Mouse (Mus musculus) hindbrain, embryonic 15.5 days (tissue): ENCODE measurements around the gene Sparc. TPM values are rescaled to one million over a fixed set of nuclear protein-coding genes. Genes with fewer than 3 reads are reported as not detected.

Experiments
- ATAC-seq: fragments of 200-750 bp; cut with Nextera tagmentation; 2 replicates; pipeline ENCODE4 v1.8.0; 2017; ENCODE audit warnings: low read depth, moderate number of reproducible peaks, moderate TSS enrichment; ENCODE audit not compliant: low FRiP score
- H3K27ac ChIP-seq: fragments of 300-500 bp; sonication (generic); replicated peaks from 2 replicates; pipeline ENCODE4 v1.5.1; 2015; ENCODE audit warnings: mild to moderate bottlenecking, inconsistent platforms
- H3K27me3 ChIP-seq: fragments of 300-500 bp; sonication (generic); 2 replicates; pipeline ENCODE4 v1.6.1; 2015; ENCODE audit warnings: control low read depth, inconsistent platforms
- H3K36me3 ChIP-seq: fragments of 300-500 bp; sonication (generic); 2 replicates; pipeline ENCODE4 v1.6.1; 2015; ENCODE audit warnings: control low read depth, inconsistent platforms
- H3K4me1 ChIP-seq: fragments of 300-500 bp; sonication (generic); replicated peaks from 2 replicates; pipeline ENCODE4 v1.6.1; 2015; ENCODE audit warnings: control low read depth, inconsistent platforms
- H3K4me2 ChIP-seq: fragments of 300-500 bp; sonication (generic); 2 replicates; pipeline ENCODE4 v1.6.1; 2015; ENCODE audit warnings: moderate library complexity, mild to moderate bottlenecking, inconsistent platforms
- H3K4me3 ChIP-seq: fragments of 300-500 bp; sonication (generic); 2 replicates; pipeline ENCODE4 v1.5.1; 2015; ENCODE audit warnings: mild to moderate bottlenecking, inconsistent platforms
- H3K9ac ChIP-seq: fragments of 300-500 bp; sonication (generic); 2 replicates; pipeline ENCODE4 v1.6.1; 2015; ENCODE audit warnings: inconsistent platforms
- H3K9me3 ChIP-seq: fragments of 300-500 bp; sonication (generic); 2 replicates; pipeline ENCODE4 v1.6.1; 2016; ENCODE audit warnings: control low read depth, inconsistent platforms
- WGBS: fragments of 180-500 bp; shearing (Covaris S2); methylation state at CpG from one replicate; pipeline ENCODE4 v1.1.7; 2015; 5-methylcytosine and 5-hydroxymethylcytosine counted together
- polyA plus RNA-seq: library from polyadenylated mRNA; unstranded; fragments of >200 nt; fragmentation: Nextera tagmentation; extraction: Ambion mirVana; gene quantifications from 2 replicates; pipeline ENCODE4 v1.2.1, GENCODE M21; 2015

Sparc gene
- polyA plus RNA-seq, 1 experiment from 2014 or later = 578 TPM

DNA sequence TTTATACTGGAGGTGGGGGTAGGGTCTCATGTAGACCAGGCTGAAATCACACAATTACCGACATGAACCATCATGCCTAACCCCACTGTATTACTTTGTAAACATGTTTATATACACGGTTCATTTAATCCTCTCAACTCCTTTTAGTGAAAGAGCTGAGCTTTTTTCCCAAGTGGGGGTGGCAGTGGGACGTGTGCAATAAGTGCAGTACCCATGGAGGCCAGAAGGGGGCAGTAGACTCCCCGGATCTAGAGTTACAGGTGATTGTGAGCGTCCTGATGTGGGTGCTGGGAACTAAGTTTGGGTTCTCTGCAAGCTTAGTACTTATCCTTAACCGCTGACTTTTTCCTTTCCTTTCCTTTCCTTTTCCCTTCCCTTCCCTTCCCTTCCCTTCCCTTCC is 49.1 kb downstream of the Sparc start:
- Histone ChIP-seq H3K36me3 (no peaks in the 10 kb centered on the region), H3K9me3 (no peaks in the 10 kb centered on the region), H3K27me3 (peaks cover 3% of the 10 kb centered on the region; the same call in 1 of the 2 replicates), H3K4me1 (no peaks in the 10 kb centered on the region; the same call in 1 of the 2 replicates), H3K4me3 (no peak overlapping the region), H3K4me2 (no peak overlapping the region), H3K9ac (no peak overlapping the region), H3K27ac (no peak overlapping the region)
- 59% methylated on average over 6 of the region's 6 CpGs for WGBS
- ATAC-seq = no peak

DNA sequence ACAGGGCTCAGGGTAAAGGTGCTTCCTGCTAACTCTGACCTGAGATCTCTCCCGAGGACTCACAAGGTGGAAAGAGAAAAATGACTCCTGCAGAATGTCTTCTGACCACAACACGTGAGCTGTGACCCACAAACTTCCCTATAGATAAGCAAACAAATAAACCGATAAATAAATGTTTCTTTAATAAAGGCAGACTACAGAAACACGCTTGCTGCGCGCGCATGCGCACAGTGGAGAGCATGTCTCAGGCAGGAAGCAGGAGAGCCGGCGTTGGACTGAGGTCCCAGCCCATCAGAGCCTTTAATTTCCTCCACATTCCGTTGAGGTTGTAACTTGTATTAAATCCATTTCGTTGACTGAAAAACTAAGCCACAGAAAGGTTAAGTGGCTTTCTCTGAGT is 49.6 kb downstream of the Sparc start:
- Histone ChIP-seq H3K36me3 (no peaks in the 10 kb centered on the region), H3K27ac (no peak overlapping the region), H3K27me3 (peaks cover 3% of the 10 kb centered on the region; the same call in 1 of the 2 replicates), H3K9ac (no peak overlapping the region), H3K4me2 (no peak overlapping the region), H3K4me1 (no peaks in the 10 kb centered on the region; the same call in 1 of the 2 replicates), H3K9me3 (no peaks in the 10 kb centered on the region), H3K4me3 (no peak overlapping the region)
- no peak for ATAC-seq
- 88% methylated on average over 12 of the region's 12 CpGs for WGBS

- Histone ChIP-seq H3K4me3 (no peak overlapping the region), H3K36me3 (no peaks in the 10 kb centered on the region), H3K4me1 (no peaks in the 10 kb centered on the region; the same call in 1 of the 2 replicates), H3K27me3 (peaks cover 3% of the 10 kb centered on the region; the same call in 1 of the 2 replicates), H3K9me3 (no peaks in the 10 kb centered on the region), H3K4me2 (no peak overlapping the region), H3K9ac (no peak overlapping the region), H3K27ac (no peak overlapping the region)
- ATAC-seq = no peak
- whole genome bisulfite sequencing = 37% methylated on average over 6 of the region's 6 CpGs
Observed at GRCm38 (mm10) chr11:55372001-55372400, 51.0 kb downstream of the Sparc start.

GRCm38 (mm10) chr11:55369093-55369471 is 53.9 kb downstream of the Sparc start:
- Histone ChIP-seq H3K4me1 (no peaks in the 10 kb centered on the region; the same call in none of the 2 replicates), H3K36me3 (no peaks in the 10 kb centered on the region), H3K27me3 (peaks cover 3% of the 10 kb centered on the region; the same call in 1 of the 2 replicates), H3K4me2 (no peak overlapping the region), H3K9me3 (no peaks in the 10 kb centered on the region), H3K4me3 (no peak overlapping the region), H3K27ac (no peak overlapping the region), H3K9ac (no peak overlapping the region)
- WGBS = 79% methylated on average over 6 of the region's 6 CpGs
- ATAC-seq = no peak

DNA sequence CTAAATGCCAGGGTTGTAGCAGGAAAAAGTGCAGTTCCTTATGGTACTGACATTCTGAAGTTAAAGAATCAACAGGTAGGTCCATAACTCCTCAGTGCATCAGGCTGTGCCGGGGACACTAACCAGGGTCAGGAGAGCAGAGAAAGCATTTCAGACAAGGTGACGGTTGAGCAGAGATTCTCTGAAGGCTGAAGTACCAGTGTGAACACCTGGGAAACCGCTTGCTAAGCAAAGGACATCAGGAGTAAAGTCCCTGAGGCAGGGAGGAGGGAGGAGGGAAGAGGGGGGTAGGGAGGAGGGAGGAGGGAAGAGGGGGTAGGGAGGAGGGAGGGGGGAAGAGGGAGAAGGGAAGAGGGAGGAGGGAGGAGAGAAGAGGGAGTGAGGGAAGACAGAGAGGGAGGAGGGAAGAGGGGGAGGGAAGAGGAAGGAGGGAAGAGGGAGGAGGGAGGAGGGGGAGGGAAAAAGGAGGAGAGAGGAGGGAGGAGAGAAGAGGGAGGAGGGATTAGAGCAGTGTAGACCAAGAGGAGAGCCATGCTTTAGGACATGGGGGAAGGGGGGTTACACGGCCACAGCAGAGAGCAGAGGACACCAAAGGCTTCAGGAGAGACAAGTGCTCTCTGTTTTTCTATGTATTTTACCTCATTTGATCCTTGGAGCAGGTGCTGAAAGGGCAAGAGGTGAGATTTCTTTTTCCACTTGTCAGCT is 54.4 kb downstream of the Sparc start:
- Histone ChIP-seq H3K4me1 (no peaks in the 10 kb centered on the region; the same call in none of the 2 replicates), H3K27me3 (no peaks in the 10 kb centered on the region), H3K9me3 (no peaks in the 10 kb centered on the region), H3K4me3 (no peak overlapping the region), H3K9ac (no peak overlapping the region), H3K27ac (no peak overlapping the region), H3K4me2 (no peak overlapping the region), H3K36me3 (no peaks in the 10 kb centered on the region)
- WGBS = 74% methylated on average over 4 of the region's 4 CpGs
- ATAC-seq = no peak

DNA sequence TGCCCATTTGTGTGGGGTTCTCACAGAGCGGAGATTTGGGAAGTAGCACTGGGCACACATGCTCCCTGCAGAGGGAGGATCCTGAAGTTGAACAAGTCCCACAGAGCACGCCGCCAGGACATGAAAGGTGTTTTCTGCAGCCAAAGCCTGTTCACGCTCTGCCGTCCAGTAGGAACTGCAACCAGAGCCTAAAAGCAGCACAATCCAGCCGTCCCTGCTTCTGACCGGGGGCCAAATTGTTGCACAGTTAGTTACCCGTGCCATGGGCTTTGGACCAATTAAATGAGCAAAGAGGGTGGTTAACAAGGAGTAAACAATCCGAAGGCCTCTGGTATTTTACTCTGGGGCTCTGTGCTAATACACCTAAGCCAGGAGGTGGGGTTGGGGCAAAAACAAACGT is 55.2 kb downstream of the Sparc start:
- Histone ChIP-seq H3K9ac (no peak overlapping the region), H3K27me3 (no peaks in the 10 kb centered on the region), H3K4me3 (no peak overlapping the region), H3K9me3 (no peaks in the 10 kb centered on the region), H3K4me2 (no peak overlapping the region), H3K27ac (no peak overlapping the region), H3K36me3 (no peaks in the 10 kb centered on the region), H3K4me1 (no peaks in the 10 kb centered on the region; the same call in none of the 2 replicates)
- 74% methylated on average over 10 of the region's 10 CpGs for WGBS
- ATAC-seq = no peak

- Histone ChIP-seq H3K4me2 (no peak overlapping the region), H3K9ac (no peak overlapping the region), H3K27me3 (no peaks in the 10 kb centered on the region), H3K9me3 (no peaks in the 10 kb centered on the region), H3K36me3 (no peaks in the 10 kb centered on the region), H3K4me1 (no peaks in the 10 kb centered on the region; the same call in 1 of the 2 replicates), H3K4me3 (no peak overlapping the region), H3K27ac (no peak overlapping the region)
- WGBS = 78% methylated on average over 5 of the region's 5 CpGs
- ATAC-seq = no peak
Observed at GRCm38 (mm10) chr11:55365840-55366239, 57.1 kb downstream of the Sparc start.

DNA sequence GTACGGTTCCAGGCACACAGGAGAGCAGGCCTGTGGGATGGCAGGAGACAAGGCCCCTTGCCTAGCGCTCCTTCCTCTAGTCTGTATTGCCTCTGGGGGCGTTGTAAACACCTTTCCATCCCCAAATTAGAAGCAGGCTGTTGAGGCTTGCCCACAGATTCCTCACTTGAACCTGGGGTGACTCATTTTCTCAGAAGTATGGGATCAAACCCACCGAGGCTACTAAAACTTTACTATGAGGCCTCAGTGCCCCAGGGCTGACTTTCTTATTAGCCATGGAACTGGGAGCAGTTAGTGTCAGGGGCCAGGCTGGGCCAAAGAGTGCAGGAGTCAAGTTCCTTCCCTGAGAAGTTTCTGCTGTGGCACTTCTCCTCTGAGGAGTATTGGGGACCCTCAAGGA is 57.7 kb downstream of the Sparc start:
- 65% methylated on average over 4 of the region's 4 CpGs for WGBS
- Histone ChIP-seq H3K27me3 (no peaks in the 10 kb centered on the region), H3K9ac (no peak overlapping the region), H3K4me1 (no peaks in the 10 kb centered on the region; the same call in 1 of the 2 replicates), H3K36me3 (no peaks in the 10 kb centered on the region), H3K9me3 (no peaks in the 10 kb centered on the region), H3K4me3 (no peak overlapping the region), H3K4me2 (no peak overlapping the region), H3K27ac (no peak overlapping the region)
- ATAC-seq = no peak

GRCm38 (mm10) chr11:55364662-55365061 is 58.3 kb downstream of the Sparc start:
- no peak overlapping the region for H3K9ac ChIP-seq
- H3K4me2 ChIP-seq = no peak overlapping the region
- no peaks in the 10 kb centered on the region for H3K27me3 ChIP-seq
- WGBS = 83% methylated on average over 3 of the region's 3 CpGs
- H3K4me1 ChIP-seq = no peaks in the 10 kb centered on the region; the same call in 1 of the 2 replicates
- no peak overlapping the region for H3K27ac ChIP-seq
- no peaks in the 10 kb centered on the region for H3K36me3 ChIP-seq
- H3K9me3 ChIP-seq = no peaks in the 10 kb centered on the region
- ATAC-seq = no peak
- no peak overlapping the region for H3K4me3 ChIP-seq

- Histone ChIP-seq H3K27me3 (no peaks in the 10 kb centered on the region), H3K9ac (no peak overlapping the region), H3K4me2 (no peak overlapping the region), H3K27ac (no peak overlapping the region), H3K36me3 (no peaks in the 10 kb centered on the region), H3K4me1 (no peaks in the 10 kb centered on the region), H3K9me3 (no peaks in the 10 kb centered on the region), H3K4me3 (no peak overlapping the region)
- 73% methylated on average over 15 of the region's 15 CpGs for WGBS
- no peak for ATAC-seq
Observed at GRCm38 (mm10) chr11:55358094-55358783, 64.7 kb downstream of the Sparc start.

DNA sequence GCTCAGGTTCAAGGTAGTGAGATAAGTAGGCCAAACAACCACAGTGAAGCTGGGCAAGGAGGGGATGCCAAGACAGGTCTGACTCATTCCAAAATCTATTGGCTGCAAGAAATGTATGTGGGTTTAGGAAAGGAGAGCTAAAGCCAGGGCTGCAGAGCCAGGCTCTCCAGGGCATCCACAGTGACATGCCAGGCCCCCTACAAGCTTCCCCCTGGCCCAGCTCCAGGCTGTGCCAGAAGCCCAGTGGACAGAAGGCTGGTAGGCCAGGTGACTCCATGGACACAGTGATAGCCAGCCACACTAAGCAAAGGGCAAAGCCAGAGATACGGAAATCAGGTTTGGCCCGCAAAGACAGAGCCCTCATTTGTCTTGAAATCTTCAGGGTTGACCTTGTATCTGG is 66.1 kb downstream of the Sparc start:
- 88% methylated on average over 2 of the region's 2 CpGs for WGBS
- ATAC-seq = no peak
- no peak overlapping the region for H3K9ac ChIP-seq
- no peak overlapping the region for H3K4me2 ChIP-seq
- H3K36me3 ChIP-seq = no peaks in the 10 kb centered on the region
- no peaks in the 10 kb centered on the region for H3K27me3 ChIP-seq
- H3K9me3 ChIP-seq = no peaks in the 10 kb centered on the region
- no peak overlapping the region for H3K4me3 ChIP-seq
- no peaks in the 10 kb centered on the region for H3K4me1 ChIP-seq
- no peak overlapping the region for H3K27ac ChIP-seq
